Mouse (Mus musculus) forebrain, embryonic 13.5 days (tissue): ENCODE measurements at regions not wholly inside any gene's neighbourhood (a gene's known extent, or its start where the extent isn't known, plus 50 kb on each side); places are given as distances from the start of the nearest gene placed in this dataset.

ENCODE experiments used
- ATAC-seq: fragments of 200-750 bp; cut with Nextera tagmentation; 2 replicates; pipeline ENCODE4 v1.8.0; 2017
- H3K27ac ChIP-seq: fragments of 300-500 bp; sonication (generic); 2 replicates; pipeline ENCODE4 v1.5.1; 2015; ENCODE audit warnings: inconsistent platforms, mild to moderate bottlenecking, moderate library complexity
- H3K27me3 ChIP-seq: fragments of 300-500 bp; sonication (generic); 2 replicates; pipeline ENCODE4 v1.6.1; 2015; ENCODE audit warnings: mild to moderate bottlenecking, inconsistent platforms
- H3K36me3 ChIP-seq: fragments of 300-500 bp; sonication (generic); 2 replicates; pipeline ENCODE4 v1.6.1; 2015; ENCODE audit warnings: mild to moderate bottlenecking, inconsistent platforms; ENCODE audit not compliant: poor library complexity, severe bottlenecking
- H3K4me1 ChIP-seq: fragments of 300-500 bp; sonication (generic); 2 replicates; pipeline ENCODE4 v1.6.1; 2015; ENCODE audit warnings: inconsistent platforms
- H3K4me2 ChIP-seq: fragments of 300-500 bp; sonication (generic); 2 replicates; pipeline ENCODE4 v1.6.1; 2015; ENCODE audit warnings: inconsistent platforms, mild to moderate bottlenecking, moderate library complexity
- H3K4me3 ChIP-seq: fragments of 300-500 bp; sonication (generic); 2 replicates; pipeline ENCODE4 v1.5.1; 2015; ENCODE audit warnings: mild to moderate bottlenecking, inconsistent platforms
- H3K9ac ChIP-seq: fragments of 300-500 bp; sonication (generic); 2 replicates; pipeline ENCODE4 v1.6.1; 2015; ENCODE audit warnings: mild to moderate bottlenecking, inconsistent platforms
- H3K9me3 ChIP-seq: fragments of 300-500 bp; sonication (generic); replicated peaks from 2 replicates; pipeline ENCODE4 v1.6.1; 2016; ENCODE audit warnings: inconsistent platforms
- WGBS: fragments of 180-500 bp; shearing (Covaris S2); methylation state at CpG from one replicate; pipeline ENCODE4 v1.1.7; 2015; 5-methylcytosine and 5-hydroxymethylcytosine counted together

GRCm38 (mm10) chr12:70685432-70685831 lies 139.9 kb upstream of the Frmd6 start:
- no peak overlapping the region for H3K4me3 ChIP-seq
- WGBS: 74% methylated on average over 10 of the region's 10 CpGs
- no peak overlapping the region for H3K4me2 ChIP-seq
- no peaks in the 10 kb centered on the region for H3K27me3 ChIP-seq
- no peaks in the 10 kb centered on the region for H3K9me3 ChIP-seq
- H3K4me1 ChIP-seq: peaks cover 18% of the 10 kb centered on the region; the same call in 1 of the 2 replicates
- H3K36me3 ChIP-seq: no peaks in the 10 kb centered on the region
- H3K9ac ChIP-seq: no peak overlapping the region
- no peak overlapping the region for H3K27ac ChIP-seq
- no peak for ATAC-seq

DNA sequence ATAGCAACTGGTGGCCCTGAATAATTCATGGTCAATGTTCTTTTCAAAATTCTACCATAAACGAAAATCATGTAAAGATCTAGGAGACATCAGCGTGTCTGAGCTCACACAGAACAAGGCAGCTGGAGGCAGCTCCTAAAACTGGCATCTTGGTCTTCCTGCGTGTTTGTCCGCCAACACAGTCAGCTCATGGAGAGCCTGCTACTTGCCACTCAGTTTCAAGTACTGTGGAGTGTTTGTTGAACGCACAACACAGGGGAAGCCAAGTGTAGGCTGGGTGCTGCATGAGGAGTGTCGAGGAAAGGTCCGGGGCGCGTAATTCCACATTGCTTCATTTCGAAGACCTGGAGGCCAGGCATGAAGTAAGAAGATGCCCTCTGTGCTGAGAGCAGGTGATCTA lies 139.0 kb upstream of the Frmd6 start:
- no peak overlapping the region for H3K9ac ChIP-seq
- H3K9me3 ChIP-seq: no peaks in the 10 kb centered on the region
- WGBS: 97% methylated on average over 10 of the region's 10 CpGs
- H3K27me3 ChIP-seq: no peaks in the 10 kb centered on the region
- peaks cover 18% of the 10 kb centered on the region; the same call in 1 of the 2 replicates for H3K4me1 ChIP-seq
- no peaks in the 10 kb centered on the region for H3K36me3 ChIP-seq
- no peak overlapping the region for H3K4me3 ChIP-seq
- no peak overlapping the region for H3K27ac ChIP-seq
- no peak for ATAC-seq
- H3K4me2 ChIP-seq: no peak overlapping the region

DNA sequence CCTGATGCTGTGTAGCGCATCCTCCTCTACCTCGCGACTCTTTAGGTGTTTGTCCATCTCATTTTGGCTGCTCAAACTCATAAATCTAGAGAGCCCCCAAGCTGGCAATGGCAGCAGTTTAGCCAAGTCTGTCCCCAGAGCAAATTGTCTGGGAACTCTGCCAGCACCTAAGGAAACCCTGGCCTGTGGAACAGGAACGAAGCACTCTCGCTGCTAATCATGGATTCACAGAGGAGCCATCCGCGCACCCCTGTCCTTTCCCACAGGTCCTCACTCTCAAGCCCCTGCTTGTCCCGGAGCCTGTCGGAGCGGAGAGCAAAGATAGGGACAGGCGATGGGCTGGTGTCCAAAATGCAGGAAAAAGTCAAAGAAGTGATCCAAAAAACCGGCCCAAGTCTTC lies 138.3 kb upstream of the Frmd6 start:
- H3K4me2 ChIP-seq: no peak overlapping the region
- no peaks in the 10 kb centered on the region for H3K9me3 ChIP-seq
- H3K4me1 ChIP-seq: peaks cover 18% of the 10 kb centered on the region; the same call in 1 of the 2 replicates
- no peak for ATAC-seq
- WGBS: 72% methylated on average over 12 of the region's 12 CpGs
- H3K36me3 ChIP-seq: no peaks in the 10 kb centered on the region
- H3K9ac ChIP-seq: no peak overlapping the region
- H3K27me3 ChIP-seq: no peaks in the 10 kb centered on the region
- no peak overlapping the region for H3K27ac ChIP-seq
- H3K4me3 ChIP-seq: no peak overlapping the region

GRCm38 (mm10) chr12:70695162-70695561 lies 130.2 kb upstream of the Frmd6 start:
- no peaks in the 10 kb centered on the region for H3K27me3 ChIP-seq
- H3K4me1 ChIP-seq: no peaks in the 10 kb centered on the region
- no peaks in the 10 kb centered on the region for H3K36me3 ChIP-seq
- no peak for ATAC-seq
- no peak overlapping the region for H3K27ac ChIP-seq
- no peaks in the 10 kb centered on the region for H3K9me3 ChIP-seq
- H3K4me3 ChIP-seq: no peak overlapping the region
- no peak overlapping the region for H3K9ac ChIP-seq
- WGBS: 56% methylated on average over 5 of the region's 5 CpGs
- H3K4me2 ChIP-seq: no peak overlapping the region

DNA sequence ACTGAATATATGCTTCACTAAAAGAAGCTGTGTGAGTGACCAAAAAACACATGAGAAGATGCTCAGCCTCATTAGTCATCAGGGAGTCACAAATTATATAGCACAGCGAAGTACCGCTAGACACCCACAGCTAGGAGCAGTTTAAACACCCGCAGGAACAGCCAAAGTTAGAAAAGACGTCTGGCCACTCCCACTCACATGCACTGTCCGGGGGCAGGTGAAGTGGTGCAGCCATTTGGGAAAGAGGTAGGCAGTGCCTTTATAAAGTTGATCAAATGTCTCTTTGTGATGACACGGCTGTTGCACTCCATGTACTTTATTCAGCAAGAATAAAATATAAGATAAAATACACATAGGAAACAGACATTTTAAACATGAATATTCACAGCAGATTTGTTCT lies 129.1 kb upstream of the Frmd6 start:
- Histone ChIP-seq H3K27me3 (no peaks in the 10 kb centered on the region), H3K4me1 (no peaks in the 10 kb centered on the region), H3K9me3 (no peaks in the 10 kb centered on the region), H3K36me3 (no peaks in the 10 kb centered on the region), H3K9ac (no peak overlapping the region), H3K4me3 (no peak overlapping the region), H3K4me2 (no peak overlapping the region), H3K27ac (no peak overlapping the region)
- 84% methylated on average over 6 of the region's 6 CpGs for WGBS
- ATAC-seq: no peak

GRCm38 (mm10) chr12:70698466-70698865 lies 126.8 kb upstream of the Frmd6 start:
- whole genome bisulfite sequencing: 86% methylated on average over 6 of the region's 6 CpGs
- no peak overlapping the region for H3K9ac ChIP-seq
- no peak overlapping the region for H3K4me3 ChIP-seq
- no peaks in the 10 kb centered on the region for H3K27me3 ChIP-seq
- no peaks in the 10 kb centered on the region for H3K4me1 ChIP-seq
- H3K36me3 ChIP-seq: no peaks in the 10 kb centered on the region
- H3K4me2 ChIP-seq: no peak overlapping the region
- H3K9me3 ChIP-seq: no peaks in the 10 kb centered on the region
- no peak overlapping the region for H3K27ac ChIP-seq
- ATAC-seq: no peak

GRCm38 (mm10) chr12:70702473-70702872 lies 122.8 kb upstream of the Frmd6 start:
- no peak overlapping the region for H3K4me2 ChIP-seq
- no peaks in the 10 kb centered on the region for H3K9me3 ChIP-seq
- 88% methylated on average over 5 of the region's 5 CpGs for WGBS
- no peak overlapping the region for H3K9ac ChIP-seq
- no peak overlapping the region for H3K27ac ChIP-seq
- no peaks in the 10 kb centered on the region for H3K27me3 ChIP-seq
- H3K36me3 ChIP-seq: no peaks in the 10 kb centered on the region
- no peak for ATAC-seq
- no peaks in the 10 kb centered on the region for H3K4me1 ChIP-seq
- H3K4me3 ChIP-seq: no peak overlapping the region

- H3K4me3 ChIP-seq: no peak overlapping the region
- no peaks in the 10 kb centered on the region for H3K4me1 ChIP-seq
- ATAC-seq: no peak
- H3K9ac ChIP-seq: no peak overlapping the region
- H3K4me2 ChIP-seq: no peak overlapping the region
- no peak overlapping the region for H3K27ac ChIP-seq
- 88% methylated on average over 11 of the region's 11 CpGs for WGBS
- no peaks in the 10 kb centered on the region for H3K27me3 ChIP-seq
- no peaks in the 10 kb centered on the region for H3K9me3 ChIP-seq
- H3K36me3 ChIP-seq: no peaks in the 10 kb centered on the region
Observed at GRCm38 (mm10) chr12:70706806-70707628, 118.3 kb upstream of the Frmd6 start.

GRCm38 (mm10) chr12:70707629-70708289 lies 117.6 kb upstream of the Frmd6 start:
- WGBS: 82% methylated on average over 6 of the region's 6 CpGs
- no peak for ATAC-seq
- Histone ChIP-seq H3K4me2 (no peak overlapping the region), H3K4me3 (no peak overlapping the region), H3K9me3 (no peaks in the 10 kb centered on the region), H3K9ac (no peak overlapping the region), H3K27me3 (no peaks in the 10 kb centered on the region), H3K36me3 (no peaks in the 10 kb centered on the region), H3K27ac (no peak overlapping the region), H3K4me1 (no peaks in the 10 kb centered on the region)

DNA sequence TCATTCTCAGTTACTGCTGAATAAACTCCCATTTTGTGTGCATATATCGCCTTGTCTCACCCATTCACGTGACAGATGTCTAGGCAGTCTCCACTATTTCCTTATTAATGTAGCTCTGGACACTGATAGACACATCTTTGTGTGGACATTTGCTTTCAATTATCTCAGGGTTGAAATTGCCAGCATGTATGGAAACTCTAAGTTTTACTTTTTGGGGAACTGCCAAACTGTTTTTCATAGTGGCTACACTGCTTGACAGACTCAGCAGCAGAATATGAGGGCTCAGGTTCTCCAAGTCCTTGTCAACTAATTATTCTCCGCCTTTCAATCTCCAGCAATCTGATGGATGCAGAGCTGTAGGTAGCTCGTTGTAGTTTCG lies 117.0 kb upstream of the Frmd6 start:
- Histone ChIP-seq H3K36me3 (no peaks in the 10 kb centered on the region), H3K27ac (no peak overlapping the region), H3K4me2 (no peak overlapping the region), H3K4me1 (no peaks in the 10 kb centered on the region), H3K9me3 (no peaks in the 10 kb centered on the region), H3K27me3 (no peaks in the 10 kb centered on the region), H3K4me3 (no peak overlapping the region), H3K9ac (no peak overlapping the region)
- no peak for ATAC-seq
- whole genome bisulfite sequencing: 91% methylated on average over 5 of the region's 5 CpGs

- H3K4me2 ChIP-seq: no peak overlapping the region
- no peak overlapping the region for H3K4me3 ChIP-seq
- H3K36me3 ChIP-seq: no peaks in the 10 kb centered on the region
- H3K27ac ChIP-seq: no peak overlapping the region
- WGBS: 90% methylated on average over 7 of the region's 7 CpGs
- no peaks in the 10 kb centered on the region for H3K4me1 ChIP-seq
- no peak overlapping the region for H3K9ac ChIP-seq
- H3K27me3 ChIP-seq: no peaks in the 10 kb centered on the region
- ATAC-seq: no peak
- no peaks in the 10 kb centered on the region for H3K9me3 ChIP-seq
Observed at GRCm38 (mm10) chr12:70710311-70710710, 115.0 kb upstream of the Frmd6 start.

- no peaks in the 10 kb centered on the region for H3K27me3 ChIP-seq
- H3K27ac ChIP-seq: no peak overlapping the region
- ATAC-seq: no peak
- H3K9me3 ChIP-seq: no peaks in the 10 kb centered on the region
- H3K36me3 ChIP-seq: no peaks in the 10 kb centered on the region
- H3K4me3 ChIP-seq: no peak overlapping the region
- H3K9ac ChIP-seq: no peak overlapping the region
- WGBS: 75% methylated on average over 5 of the region's 5 CpGs
- H3K4me1 ChIP-seq: no peaks in the 10 kb centered on the region
- H3K4me2 ChIP-seq: no peak overlapping the region
Observed at GRCm38 (mm10) chr12:70711030-70711429, 114.3 kb upstream of the Frmd6 start.
